Mouse (Mus musculus) intestine, embryonic 15.5 days (tissue): ENCODE results near the gene Trmt112. TPM values are rescaled to one million over a fixed set of nuclear protein-coding genes. Genes with fewer than 3 reads are reported as not detected.

Experiments
- polyA plus RNA-seq: library from polyadenylated mRNA; unstranded; fragments of >200 nt; fragmentation: Nextera tagmentation; extraction: Ambion mirVana; gene quantifications from 2 replicates; pipeline ENCODE4 v1.2.1, GENCODE M21; 2015

Trmt112 gene
- polyA plus RNA-seq, 1 experiment from 2014 or later, result 124 TPM

Other genes starting within 250 kb of the Trmt112 start
- 20.8 and 21.0 TPM in 2 replicates for gene Rps6ka4, start 69.1 kb upstream of the Trmt112 start, polyA plus RNA-seq
- gene Ccdc88b, start 51.5 kb upstream of the Trmt112 start, polyA plus RNA-seq, result 1.4 and 1.5 TPM in 2 replicates
- 184 and 205 TPM in 2 replicates for gene Prdx5, start 408 bp downstream of the Trmt112 start, polyA plus RNA-seq
- gene Esrra, start 12.1 kb downstream of the Trmt112 start, polyA plus RNA-seq, result 32.2 and 37.6 TPM in 2 replicates
- 1.1 and 1.6 TPM in 2 replicates for gene Catsperz, start 15.7 kb downstream of the Trmt112 start, polyA plus RNA-seq
- gene Kcnk4, start 24.8 kb downstream of the Trmt112 start, polyA plus RNA-seq, result 0.29 and 0.40 TPM in 2 replicates
- gene Bad, start 32.2 kb downstream of the Trmt112 start, polyA plus RNA-seq, result 70.0 and 72.4 TPM in 2 replicates
- 20.4 and 25.5 TPM in 2 replicates for gene Gpr137, start 32.8 kb downstream of the Trmt112 start, polyA plus RNA-seq
- 177 and 188 TPM in 2 replicates for gene Ppp1r14b, start 65.3 kb downstream of the Trmt112 start, polyA plus RNA-seq
- 187 and 198 TPM in 2 replicates for gene Plcb3, start 66.8 kb downstream of the Trmt112 start, polyA plus RNA-seq
- gene Fkbp2, start 70.8 kb downstream of the Trmt112 start, polyA plus RNA-seq, result 154 and 170 TPM in 2 replicates
- gene Vegfb, start 78.0 kb downstream of the Trmt112 start, polyA plus RNA-seq, result 44.0 and 46.7 TPM in 2 replicates
- 22.7 and 27.5 TPM in 2 replicates for gene Dnajc4, start 82.9 kb downstream of the Trmt112 start, polyA plus RNA-seq
- 20.6 and 23.5 TPM in 2 replicates for gene Nudt22, start 86.4 kb downstream of the Trmt112 start, polyA plus RNA-seq
- gene Trpt1, start 86.4 kb downstream of the Trmt112 start, polyA plus RNA-seq, result 6.9 and 9.0 TPM in 2 replicates
- 9.8 and 10.1 TPM in 2 replicates for gene Fermt3, start 109.8 kb downstream of the Trmt112 start, polyA plus RNA-seq
- gene Stip1, start 130.3 kb downstream of the Trmt112 start, polyA plus RNA-seq, result 211 and 214 TPM in 2 replicates
- gene Macrod1, start 147.1 kb downstream of the Trmt112 start, polyA plus RNA-seq, result 11.8 and 11.9 TPM in 2 replicates
- gene Flrt1, start 196.0 kb downstream of the Trmt112 start, polyA plus RNA-seq, result 1.8 and 2.1 TPM in 2 replicates